Mouse (Mus musculus) spleen, adult 2 months (tissue): Measurements from ENCODE around the gene Sobp.

Experiments
- CTCF ChIP-seq: fragments of 200-500 bp; IDR thresholded peaks from 2 replicates; pipeline ENCODE4 v1.5.1; 2011; ENCODE audit warnings: mild to moderate bottlenecking, inconsistent platforms; ENCODE audit not compliant: insufficient read depth, insufficient read length, insufficient replicate concordance; ENCODE audit errors: extremely low read depth
- POLR2A ChIP-seq: fragments of 200-500 bp; IDR thresholded peaks from 2 replicates; pipeline ENCODE4 v1.6.1; 2011; ENCODE audit warnings: low read depth, low read length, inconsistent platforms

DNA sequence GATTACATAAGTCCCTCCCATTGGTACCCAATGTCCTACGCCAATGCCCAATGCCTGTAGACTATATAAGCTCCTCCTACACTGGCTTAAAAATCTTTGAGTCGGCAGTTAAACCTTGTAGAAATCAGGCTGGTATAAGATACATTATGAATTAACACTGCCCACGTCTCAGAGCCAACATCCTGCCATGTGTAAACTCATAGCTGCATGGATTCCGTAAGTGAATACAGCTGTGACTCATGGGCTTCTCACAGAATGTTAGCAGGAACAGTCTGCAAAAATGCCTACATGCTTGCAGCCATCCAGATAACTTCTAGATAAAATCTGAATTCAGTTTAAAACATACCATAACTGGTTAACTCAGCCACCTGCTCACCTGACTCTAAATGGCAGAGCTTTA lies 50.2 kb downstream of the Sobp start:
- TF ChIP-seq CTCF, result no peak
- no peak for TF ChIP-seq POLR2A
